Mouse (Mus musculus): ENCODE measurements around the gene Hsd17b10. TPM values are rescaled to one million over a fixed set of nuclear protein-coding genes. Genes with fewer than 3 reads are reported as not detected.

Hsd17b10 gene
- 60.8 TPM for polyA plus RNA-seq (2014; fragmentation: Illumina TruSeq; extraction: RNeasy Lipid Tissue Mini Kit (QIAGEN cat#74804); ENCODE audit: low read depth, low replicate concordance)

DNA sequence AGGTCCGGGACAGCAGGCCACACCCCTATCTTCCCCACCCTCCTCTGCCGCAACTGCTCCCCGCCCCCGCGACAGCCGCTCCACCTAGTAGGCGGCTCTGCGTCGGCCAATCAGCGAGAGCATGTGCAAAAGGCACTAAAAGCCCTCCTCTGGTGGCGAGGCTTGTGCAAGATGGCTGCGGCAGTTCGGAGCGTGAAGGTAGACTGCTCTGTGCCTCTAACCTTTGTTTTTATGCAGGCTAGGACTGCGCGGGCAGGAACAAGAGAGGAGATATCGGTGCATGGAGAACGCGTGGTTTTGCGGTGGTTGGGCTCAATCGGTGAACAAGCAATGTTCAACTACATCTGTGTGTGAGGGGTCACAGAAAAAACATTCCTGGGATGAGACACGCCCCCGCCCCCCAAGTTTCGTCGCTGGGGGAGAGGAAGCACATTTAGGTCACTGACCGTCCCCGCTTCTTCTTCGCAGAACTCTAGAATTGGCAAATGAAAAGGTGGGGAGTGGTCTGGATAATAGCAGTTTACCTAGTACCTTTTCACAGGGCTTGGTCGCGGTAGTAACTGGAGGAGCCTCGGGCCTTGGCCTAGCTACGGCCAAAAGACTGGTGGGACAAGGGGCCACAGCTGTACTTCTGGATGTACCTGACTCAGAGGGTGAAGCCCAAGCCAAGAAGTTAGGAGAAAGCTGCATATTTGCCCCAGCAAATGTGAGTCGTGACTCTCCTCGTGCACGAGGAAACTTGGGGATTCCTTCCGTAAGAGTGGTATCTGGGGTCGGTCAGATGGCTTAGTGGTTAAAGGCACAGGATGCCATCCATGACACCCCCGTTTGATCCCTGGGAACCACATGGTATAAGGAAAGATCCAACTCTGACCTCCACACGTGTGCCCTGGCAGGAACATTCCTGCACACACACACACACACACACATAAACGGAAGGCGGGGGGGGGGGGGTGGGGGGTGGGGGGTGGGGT, at the start of gene Hsd17b10:
Hsd17b10 (plus strand) TSS at position 109 of the 974 bp plus-strand sequence.

GRCm38 (mm10) chrX:152016151-152017145, 14.8 kb downstream of the Hsd17b10 start, which contains the start of the genes Ribc1 and Smc1a:
Ribc1 (minus strand) TSS chrX:152016295.
Smc1a (plus strand) TSS chrX:152016428.

Other genes starting within 250 kb of the Hsd17b10 start
- gene Huwe1, start 201.0 kb upstream of the Hsd17b10 start, polyA plus RNA-seq (2014; fragmentation: Illumina TruSeq; extraction: RNeasy Lipid Tissue Mini Kit (QIAGEN cat#74804); ENCODE audit: low read depth, low replicate concordance), result 121 TPM
- gene Ribc1, start 14.4 kb downstream of the Hsd17b10 start, polyA plus RNA-seq (2014; fragmentation: Illumina TruSeq; extraction: RNeasy Lipid Tissue Mini Kit (QIAGEN cat#74804); ENCODE audit: low read depth, low replicate concordance), result 2.1 TPM
- gene Smc1a, start 14.6 kb downstream of the Hsd17b10 start, polyA plus RNA-seq (2014; fragmentation: Illumina TruSeq; extraction: RNeasy Lipid Tissue Mini Kit (QIAGEN cat#74804); ENCODE audit: low read depth, low replicate concordance), result 65.2 TPM
- 2.2 TPM for gene Iqsec2, start 142.4 kb downstream of the Hsd17b10 start, polyA plus RNA-seq (2014; fragmentation: Illumina TruSeq; extraction: RNeasy Lipid Tissue Mini Kit (QIAGEN cat#74804); ENCODE audit: low read depth, low replicate concordance)
- 17.4 TPM for gene Kdm5c, start 231.2 kb downstream of the Hsd17b10 start, polyA plus RNA-seq (2014; fragmentation: Illumina TruSeq; extraction: RNeasy Lipid Tissue Mini Kit (QIAGEN cat#74804); ENCODE audit: low read depth, low replicate concordance)

Data from sigmoid colon, adult 10 weeks (tissue).